Mouse (Mus musculus): Measurements from ENCODE around the gene Jarid2.
A peak's percentile ranks its signal among the peaks of the same experiment; 100 is the strongest.

GRCm38 (mm10) chr13:44758750-44759149, 29.5 kb downstream of the Jarid2 start:
- TF ChIP-seq MYOD1 (IDR thresholded peaks at IDR 0.05; ENCODE audit: control insufficient read depth in 1 of 3, insufficient read length in 2 of 3, low read depth in 2 of 3), result peak in 1 of 3 experiments; percentile 71
- no peak for TF ChIP-seq POLR2A (IDR thresholded peaks at IDR 0.05; ENCODE audit: insufficient read length, low read depth)
- no peak for TF ChIP-seq CEBPB (IDR thresholded peaks at IDR 0.05; ENCODE audit: insufficient read depth, poor library complexity, severe bottlenecking)
- no peak for TF ChIP-seq POLR2AphosphoS2 (IDR thresholded peaks at IDR 0.05; ENCODE audit: insufficient read length, low read depth)
- no peak for TF ChIP-seq TCF12 (IDR thresholded peaks at IDR 0.05; ENCODE audit: insufficient read depth, poor library complexity, severe bottlenecking)
- no peak for TF ChIP-seq E2F4 (IDR thresholded peaks at IDR 0.05; ENCODE audit: insufficient read depth)
- TF ChIP-seq USF1 (IDR thresholded peaks at IDR 0.05; ENCODE audit: low read depth), result no peak
- TF ChIP-seq REST (IDR thresholded peaks at IDR 0.05; ENCODE audit: insufficient read depth, insufficient read length), result no peak
- no peak for TF ChIP-seq MAX (IDR thresholded peaks at IDR 0.05; ENCODE audit: low read depth)
- peak in 2 of 3 experiments; percentile 45 to 50 for TF ChIP-seq MYOG (IDR thresholded peaks at IDR 0.05; ENCODE audit: control insufficient read depth in 1 of 3, insufficient read depth in 1 of 3, insufficient read length in 2 of 3, low read depth in 2 of 3)
